Mouse (Mus musculus) bone marrow, adult 2 months (tissue): ENCODE data around the gene BC030870.

Experiments
- CTCF ChIP-seq: fragments of 200-500 bp; IDR thresholded peaks from 2 replicates; pipeline ENCODE4 v1.5.1; 2011; ENCODE audit warnings: low read length, control low read depth; ENCODE audit not compliant: control insufficient read depth, insufficient read depth
- POLR2A ChIP-seq: fragments of 200-500 bp; IDR thresholded peaks from 2 replicates; pipeline ENCODE4 v1.6.1; 2011; ENCODE audit warnings: low read depth, mild to moderate bottlenecking, control low read depth, low read length, borderline replicate concordance; ENCODE audit not compliant: control insufficient read depth

GRCm38 (mm10) chr8:65053554-65053953 is 75.8 kb downstream of the BC030870 start:
- TF ChIP-seq CTCF (no peak), POLR2A (no peak)
